Mouse (Mus musculus): ENCODE measurements at regions not wholly inside any gene's neighbourhood (a gene's known extent, or its start where the extent isn't known, plus 50 kb on each side); places are given as distances from the start of the nearest gene placed in this dataset.

- no peak for TF ChIP-seq CTCF (IDR thresholded peaks at IDR 0.05; ENCODE audit: extremely low read depth, insufficient read length, insufficient replicate concordance, low read depth, low read length)
- no peak for TF ChIP-seq POLR2A (IDR thresholded peaks at IDR 0.05; ENCODE audit: low read depth, low read length)
Measured at GRCm38 (mm10) chr12:26884156-26884555, 415.2 kb downstream of the Cmpk2 start.

All from small intestine, adult 2 months (tissue).